Mouse (Mus musculus) neural tube, embryonic 12.5 days (tissue): ENCODE measurements at regions not wholly inside any gene's neighbourhood (a gene's known extent, or its start where the extent isn't known, plus 50 kb on each side); places are given as distances from the start of the nearest gene placed in this dataset.

Source experiments
- ATAC-seq: fragments of 200-750 bp; cut with Nextera tagmentation; 2 replicates; pipeline ENCODE4 v1.8.0; 2017; ENCODE audit warnings: low read depth, mild to moderate bottlenecking, moderate TSS enrichment, moderate library complexity; ENCODE audit not compliant: low FRiP score
- H3K27ac ChIP-seq: fragments of 300-500 bp; sonication (generic); 2 replicates; pipeline ENCODE4 v1.5.1; 2016
- H3K27me3 ChIP-seq: fragments of 300-500 bp; sonication (generic); replicated peaks from 2 replicates; pipeline ENCODE4 v1.6.1; 2016; ENCODE audit warnings: mild to moderate bottlenecking
- H3K36me3 ChIP-seq: fragments of 300-500 bp; sonication (generic); 2 replicates; pipeline ENCODE4 v1.6.1; 2016; ENCODE audit warnings: mild to moderate bottlenecking
- H3K4me1 ChIP-seq: fragments of 300-500 bp; sonication (generic); 2 replicates; pipeline ENCODE4 v1.6.1; 2016
- H3K4me2 ChIP-seq: fragments of 300-500 bp; sonication (generic); replicated peaks from 2 replicates; pipeline ENCODE4 v1.6.1; 2016; ENCODE audit warnings: mild to moderate bottlenecking
- H3K4me3 ChIP-seq: fragments of 300-500 bp; sonication (generic); 2 replicates; pipeline ENCODE4 v1.5.1; 2016
- H3K9ac ChIP-seq: fragments of 300-500 bp; sonication (generic); 2 replicates; pipeline ENCODE4 v1.6.1; 2016; ENCODE audit warnings: mild to moderate bottlenecking
- H3K9me3 ChIP-seq: fragments of 300-500 bp; sonication (generic); 2 replicates; pipeline ENCODE4 v1.6.1; 2016; ENCODE audit warnings: mild to moderate bottlenecking
- WGBS: fragments of 180-500 bp; shearing (Covaris S2); methylation state at CpG from one replicate; pipeline ENCODE4 v1.1.7; 2016; 5-methylcytosine and 5-hydroxymethylcytosine counted together

- Histone ChIP-seq H3K27ac (no peak overlapping the region), H3K4me1 (peaks cover 13% of the 10 kb centered on the region), H3K4me3 (no peak overlapping the region), H3K9ac (no peak overlapping the region), H3K9me3 (no peaks in the 10 kb centered on the region), H3K4me2 (no peak overlapping the region), H3K27me3 (no peaks in the 10 kb centered on the region), H3K36me3 (no peaks in the 10 kb centered on the region)
- WGBS = 3% methylated on average over 4 of the region's 4 CpGs
- no peak; the same call in 1 of the 2 replicates for ATAC-seq
These were observed 51.3 kb upstream of the Cxcr4 start for GRCm38 (mm10) chr1:128643316-128643776.

GRCm38 (mm10) chr1:128642212-128642611 is 50.1 kb upstream of the Cxcr4 start:
- H3K9ac ChIP-seq = no peak overlapping the region
- H3K4me2 ChIP-seq = no peak overlapping the region
- 89% methylated on average over 2 of the region's 2 CpGs for WGBS
- no peaks in the 10 kb centered on the region for H3K9me3 ChIP-seq
- H3K4me1 ChIP-seq = peaks cover 13% of the 10 kb centered on the region
- no peaks in the 10 kb centered on the region for H3K36me3 ChIP-seq
- H3K4me3 ChIP-seq = no peak overlapping the region
- no peak overlapping the region for H3K27ac ChIP-seq
- no peaks in the 10 kb centered on the region for H3K27me3 ChIP-seq
- no peak for ATAC-seq
